Mouse (Mus musculus) right cerebral cortex, adult 2 months (tissue): ENCODE measurements around the gene Magt1.
A peak's percentile ranks its signal among the peaks of the same experiment; 100 is the strongest.
"Not testable (repeated sequence)": the region's sequence is repeated elsewhere in the genome, so short reads cannot be mapped to it uniquely, and the experiment has no call there.

Experiments
- DNase-seq, 2 experiments: peaks; one replicate each; pipeline ENCODE4 v3.0.0; 2021 to 2022; ENCODE audit warnings: low spot score in 2 of 2

The Magt1 gene

DNA sequence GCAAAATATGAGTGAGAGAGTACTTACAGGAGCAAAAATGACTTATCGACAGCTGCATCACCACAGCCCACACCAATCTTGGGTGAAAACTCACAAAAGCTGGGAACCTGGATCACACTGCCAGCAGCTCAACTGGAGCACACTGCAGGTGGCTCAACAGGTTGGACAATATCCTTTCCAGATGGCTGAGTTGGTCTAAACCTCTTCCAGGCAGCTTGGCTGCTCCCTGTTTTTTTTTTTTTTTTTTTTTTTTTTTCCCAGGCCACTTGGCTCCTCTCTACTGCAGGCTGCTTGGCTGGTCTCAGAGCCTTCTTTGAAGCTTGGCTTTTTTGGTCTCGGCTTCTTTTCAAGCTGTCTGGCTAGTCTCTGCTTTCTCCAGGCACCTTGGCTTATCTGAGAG lies 57.7 kb downstream of the Magt1 start:
- DNase-seq, result no peak

- DNase-seq, result no peak
These were observed 65.3 kb downstream of the Magt1 start for GRCm38 (mm10) chrX:105946357-105946756.

GRCm38 (mm10) chrX:105939245-105939644 lies 72.5 kb downstream of the Magt1 start:
- DNase-seq, result no peak

DNA sequence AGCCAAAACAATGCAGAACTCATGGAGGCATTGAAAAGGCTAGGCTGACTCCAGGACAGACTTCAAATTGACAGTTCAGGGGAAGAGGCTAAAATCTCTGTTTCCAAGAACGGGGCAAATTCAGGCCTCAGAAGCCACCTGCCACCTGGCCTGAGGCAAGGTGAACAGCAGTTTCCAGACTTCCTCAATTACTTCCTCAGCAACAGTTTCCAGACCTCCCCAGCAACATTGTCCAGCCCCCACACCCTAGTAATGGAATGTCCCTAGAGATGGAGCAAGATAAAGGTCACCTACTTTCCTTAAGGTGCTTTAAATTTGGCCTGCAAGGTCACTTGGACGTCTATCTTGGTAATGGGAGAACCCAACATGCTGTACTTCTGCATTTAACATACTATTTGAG lies 74.0 kb downstream of the Magt1 start:
- DNase-seq, result no peak

DNA sequence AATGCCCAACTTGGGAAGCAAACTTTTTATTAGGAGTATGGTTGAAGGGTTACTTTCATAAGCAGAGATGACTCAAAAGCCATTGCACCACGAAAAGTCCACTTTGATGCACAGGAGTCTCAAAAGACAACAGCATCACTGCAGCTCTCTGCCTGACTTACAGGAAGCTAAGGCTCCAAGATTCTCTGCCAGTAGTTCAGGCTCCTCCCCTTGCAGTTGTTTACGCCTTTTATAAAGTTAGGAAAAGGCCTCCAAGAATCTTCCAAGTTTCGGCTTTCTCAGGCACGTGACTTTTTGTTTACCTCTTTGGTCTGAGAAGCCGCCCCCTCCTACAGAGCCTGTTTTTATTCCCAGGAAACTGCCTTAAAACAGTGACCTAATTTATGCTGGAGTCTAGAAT lies 77.4 kb downstream of the Magt1 start:
- DNase-seq, result no peak

DNA sequence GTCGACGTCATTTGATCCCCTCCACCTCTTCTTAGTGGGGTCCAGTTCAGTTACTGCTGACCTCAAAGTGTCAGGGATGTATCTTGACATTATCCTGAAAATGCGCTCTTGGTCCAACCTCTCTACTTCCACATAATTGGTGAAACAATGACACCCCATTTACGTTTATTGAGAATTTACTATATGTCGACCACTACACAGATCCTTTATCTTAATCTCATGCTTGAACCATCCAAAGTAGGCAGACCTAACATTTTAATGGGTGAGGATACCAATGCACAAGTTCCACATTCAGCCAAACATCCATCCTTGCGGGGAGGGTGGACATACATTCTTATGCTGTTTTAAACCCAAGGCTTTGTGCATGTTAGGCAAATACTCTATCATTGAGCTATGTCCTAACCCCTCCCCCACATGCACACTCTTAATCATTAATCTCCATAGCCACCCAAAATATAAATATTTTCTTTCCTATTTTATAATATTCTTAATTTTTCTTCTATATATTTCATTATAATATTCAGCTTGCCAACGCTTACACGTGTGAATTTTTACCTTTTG lies 82.1 kb downstream of the Magt1 start:
- no peak for DNase-seq

DNA sequence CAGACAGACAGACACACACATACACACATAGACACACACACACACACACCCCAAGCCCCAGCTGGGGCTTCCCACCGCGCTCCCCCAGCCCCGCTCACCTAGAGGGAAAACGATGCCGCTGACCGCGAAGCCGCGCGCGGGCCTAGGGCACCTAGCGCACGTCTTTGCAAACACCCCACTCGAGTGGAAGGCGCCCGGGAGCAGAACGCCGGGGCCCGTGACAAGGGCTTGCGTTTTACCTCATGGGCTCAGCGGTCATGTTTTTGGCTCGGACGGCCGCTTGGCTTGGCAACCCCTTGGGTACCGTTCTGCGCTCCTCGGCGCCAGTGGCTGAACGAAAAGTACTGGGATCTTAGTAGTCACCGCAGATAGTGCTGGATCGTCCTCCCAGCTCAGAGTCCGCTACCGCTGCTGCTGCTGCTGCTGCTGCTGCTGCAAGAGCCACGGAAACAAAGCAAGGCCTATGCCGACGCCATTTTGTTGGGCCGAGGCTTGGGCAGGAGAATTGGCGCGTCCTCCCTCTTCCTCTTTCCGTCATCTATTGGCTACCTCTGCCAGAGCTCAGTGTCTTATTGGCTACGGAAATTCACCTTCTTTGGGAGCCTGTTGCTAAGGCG lies 82.7 kb downstream of the Magt1 start, which contains the start of gene Atrx:
Gene Atrx (minus strand): TSS at position 543 of the 617 bp plus-strand sequence.
- DNase-seq, result peak; percentile 71 to 75

GRCm38 (mm10) chrX:105927941-105928860 lies 83.5 kb downstream of the Magt1 start:
- peak in 1 of 2 experiments; percentile 23 for DNase-seq

- DNase-seq, result peak in 1 of 2 experiments; percentile 7
These were observed 85.5 kb downstream of the Magt1 start for GRCm38 (mm10) chrX:105926121-105926735.

- DNase-seq, result no peak
These were observed 87.2 kb downstream of the Magt1 start for GRCm38 (mm10) chrX:105924326-105925070.

- DNase-seq, result no peak
These were observed 87.8 kb downstream of the Magt1 start for GRCm38 (mm10) chrX:105923896-105924295.

- DNase-seq, result not testable (repeated sequence)
These were observed 88.7 kb downstream of the Magt1 start for GRCm38 (mm10) chrX:105922986-105923385.

DNA sequence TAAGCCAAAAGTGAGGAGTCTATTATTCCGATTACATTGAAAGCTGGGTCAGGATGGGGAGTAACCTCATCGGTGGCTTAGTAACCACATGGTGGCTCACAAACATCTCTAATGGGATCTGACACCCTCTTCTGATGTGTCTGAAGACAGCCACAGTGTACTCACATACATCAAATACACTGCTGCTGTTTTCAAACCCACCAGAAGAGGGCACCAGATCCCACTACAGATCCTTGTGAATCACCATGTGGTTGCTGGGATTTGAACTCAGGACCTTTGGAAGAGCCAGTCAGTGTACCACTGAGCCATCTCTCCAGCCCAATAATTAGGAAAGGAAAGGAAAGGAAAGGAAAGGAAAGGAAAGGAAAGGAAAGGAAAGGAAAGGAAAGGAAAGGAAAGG lies 90.3 kb downstream of the Magt1 start:
- DNase-seq, result peak; percentile 20 to 30
